Mouse (Mus musculus): ENCODE measurements around the gene Fat4.

The Fat4 gene

DNA sequence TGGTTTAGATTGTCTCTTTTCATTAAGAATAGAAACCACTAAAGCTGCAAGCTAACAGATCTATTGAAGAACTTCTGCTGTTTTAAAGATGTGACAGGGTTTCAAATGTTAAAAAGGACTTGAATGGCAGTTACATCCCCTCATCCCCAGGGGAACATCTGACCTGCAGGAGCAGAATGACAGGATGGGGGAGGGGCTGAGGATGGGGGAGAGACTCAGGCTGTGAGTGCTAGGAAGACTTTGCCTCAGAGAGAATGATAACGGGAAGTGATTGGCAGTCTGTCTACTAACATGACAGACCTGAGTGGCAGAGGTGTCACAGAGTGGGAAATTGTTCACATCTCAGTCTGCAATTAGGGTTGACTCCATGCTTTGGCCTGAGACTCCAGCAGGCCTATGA is 14.1 kb downstream of the Fat4 start:
- in situ Hi-C loops (cut with MboI, MseI), result no loop called here

DNA sequence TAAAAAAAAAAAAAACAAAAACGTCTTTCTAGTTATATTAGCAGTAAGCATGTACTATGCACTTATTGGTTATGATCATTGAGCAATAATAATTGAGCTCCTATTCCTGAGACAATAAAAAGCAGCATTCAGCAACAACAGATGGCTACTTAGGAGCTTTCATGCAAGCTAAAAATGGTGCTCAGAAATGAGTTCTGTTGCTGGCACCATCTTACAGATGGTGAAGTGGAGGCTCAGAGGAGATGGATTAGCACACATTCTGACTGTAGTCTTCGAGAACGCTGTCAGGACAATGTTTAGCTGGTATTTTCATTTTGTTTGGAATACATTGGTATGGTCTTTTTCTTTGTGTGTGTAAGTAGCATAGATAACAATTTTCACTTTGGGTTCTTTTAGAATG is 20.1 kb downstream of the Fat4 start:
- in situ Hi-C loops (cut with MboI, MseI), result no loop called here

DNA sequence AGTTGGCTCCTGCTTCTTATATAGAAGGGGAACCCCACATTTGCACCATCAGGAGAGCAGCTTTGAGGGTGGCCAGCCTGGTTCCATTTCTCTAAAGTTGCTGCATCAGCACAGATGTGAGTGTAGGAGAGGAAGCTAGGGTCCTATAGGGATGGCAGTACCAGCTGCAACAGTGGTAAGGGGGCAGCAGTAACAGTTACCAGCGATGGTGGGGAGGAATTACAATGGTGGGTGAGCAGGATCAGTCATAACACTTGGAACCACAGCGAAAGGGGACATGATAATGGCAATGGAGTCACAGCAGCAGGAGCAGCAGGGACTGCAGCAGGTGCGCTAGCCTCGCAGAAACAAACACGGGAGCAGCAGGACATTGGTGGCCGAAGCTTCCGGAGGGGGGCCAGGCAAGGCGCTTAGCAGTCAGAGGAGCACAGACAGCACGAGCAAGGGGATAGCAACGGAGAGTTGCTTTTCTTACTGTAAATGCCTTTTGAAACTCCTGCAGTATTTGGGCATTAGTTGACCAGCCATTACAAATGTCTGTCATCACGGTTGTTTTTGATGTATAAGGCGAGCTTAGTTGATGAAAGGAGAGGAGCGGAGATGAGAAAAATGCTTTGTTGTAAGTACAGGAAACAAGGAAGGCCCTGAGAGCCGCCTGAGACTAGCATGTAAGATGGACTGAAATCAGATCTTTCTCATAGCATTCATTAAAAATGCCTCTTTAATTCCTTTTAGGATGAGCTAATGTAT is 21.1 kb downstream of the Fat4 start:
- in situ Hi-C loops (cut with MboI, MseI), result no loop called here

DNA sequence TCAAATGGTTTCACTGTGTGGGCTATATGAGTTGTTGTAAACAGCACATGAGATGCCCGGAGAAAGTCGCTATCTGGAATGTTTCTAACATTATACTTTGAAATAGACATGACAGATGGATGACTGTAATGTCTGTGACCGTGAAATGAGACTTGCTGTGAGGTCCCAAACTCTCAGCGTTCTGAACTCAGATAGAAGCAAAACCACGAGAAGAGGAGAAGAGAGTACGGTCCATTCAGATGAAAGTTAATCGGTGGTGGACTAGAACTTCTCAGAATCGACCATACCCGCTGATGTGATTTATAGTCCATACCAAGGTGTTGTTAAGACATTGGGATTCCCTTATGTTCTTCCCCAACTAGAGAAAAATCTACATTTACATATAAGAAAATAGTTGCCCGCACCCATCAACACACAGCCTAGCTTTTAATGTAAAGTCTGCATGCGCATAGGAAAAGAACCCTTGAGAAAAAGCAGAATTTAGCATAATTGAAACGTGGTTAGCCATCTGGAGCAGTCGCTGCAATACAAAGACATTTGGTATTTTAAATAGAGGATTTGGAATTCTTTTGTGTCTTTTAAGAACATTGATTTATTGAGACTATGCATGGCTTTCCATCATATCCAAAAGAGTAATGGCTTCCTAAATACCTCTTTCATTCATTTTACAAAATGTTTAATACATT is 21.8 kb downstream of the Fat4 start:
- in situ Hi-C loops (cut with MboI, MseI), result no loop called here

DNA sequence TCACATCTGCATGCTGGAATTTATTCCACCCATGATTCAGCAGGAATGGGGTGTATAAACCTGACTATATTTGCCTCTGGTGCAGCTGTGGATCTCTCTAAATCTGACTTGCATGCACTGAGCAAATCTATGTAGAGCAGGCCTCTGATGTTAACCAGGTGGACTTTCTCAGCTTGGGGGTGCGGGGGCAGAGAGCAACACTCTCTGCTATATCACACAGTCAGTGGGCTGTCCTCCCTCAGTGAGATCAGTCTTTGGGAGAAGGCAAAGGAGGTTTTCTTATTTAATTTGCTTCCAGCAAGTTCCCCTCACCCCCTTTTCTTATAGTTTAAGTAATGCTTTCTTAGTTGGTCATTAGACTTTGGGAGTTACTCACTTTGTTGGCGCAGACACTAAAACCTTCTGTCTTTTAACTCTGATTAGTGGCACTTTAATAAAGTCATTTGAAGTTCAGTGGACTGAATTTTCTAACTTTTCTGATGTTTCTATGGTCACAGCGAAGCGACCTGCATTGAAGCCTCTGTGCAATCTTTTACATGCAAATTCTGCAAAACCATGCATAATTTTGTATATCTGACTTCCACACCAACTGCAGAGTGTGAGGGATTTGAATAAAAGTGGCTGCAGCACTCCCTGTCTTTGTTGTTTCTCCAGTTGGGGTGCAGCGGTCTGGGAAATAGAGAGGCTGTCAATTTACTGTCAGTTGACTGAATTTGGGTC is 26.2 kb downstream of the Fat4 start:
- in situ Hi-C loops (cut with MboI, MseI), result no loop called here

DNA sequence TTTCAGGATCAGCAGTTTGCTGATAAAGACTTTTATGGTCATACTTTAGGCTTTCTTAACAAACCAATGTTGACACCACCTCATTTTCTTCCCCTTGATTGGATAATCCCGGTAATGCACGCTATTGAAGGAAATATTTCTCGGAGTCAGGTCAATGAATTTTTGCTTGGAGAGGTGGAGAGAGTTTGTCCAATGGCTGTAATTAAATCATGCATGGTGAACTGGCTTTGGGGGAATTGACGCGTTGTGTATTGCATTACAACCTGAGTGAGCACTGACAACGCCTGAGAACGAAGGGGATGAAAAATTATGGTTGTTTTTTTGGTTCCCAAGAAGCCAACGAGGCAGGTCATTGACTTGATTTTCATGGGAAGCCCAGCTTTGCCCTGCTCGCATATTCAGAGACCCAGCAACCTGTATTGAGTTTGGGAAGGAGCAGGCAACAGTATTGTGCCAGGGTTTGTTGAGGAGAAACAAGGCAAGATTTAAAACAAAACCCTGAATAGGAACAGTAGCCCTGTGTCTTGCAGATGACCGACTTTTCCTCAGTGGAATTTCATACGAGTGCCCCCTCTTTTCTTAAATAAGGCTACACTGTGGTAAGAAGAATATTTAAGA is 26.9 kb downstream of the Fat4 start:
- in situ Hi-C loops (cut with MboI, MseI), result no loop called here

DNA sequence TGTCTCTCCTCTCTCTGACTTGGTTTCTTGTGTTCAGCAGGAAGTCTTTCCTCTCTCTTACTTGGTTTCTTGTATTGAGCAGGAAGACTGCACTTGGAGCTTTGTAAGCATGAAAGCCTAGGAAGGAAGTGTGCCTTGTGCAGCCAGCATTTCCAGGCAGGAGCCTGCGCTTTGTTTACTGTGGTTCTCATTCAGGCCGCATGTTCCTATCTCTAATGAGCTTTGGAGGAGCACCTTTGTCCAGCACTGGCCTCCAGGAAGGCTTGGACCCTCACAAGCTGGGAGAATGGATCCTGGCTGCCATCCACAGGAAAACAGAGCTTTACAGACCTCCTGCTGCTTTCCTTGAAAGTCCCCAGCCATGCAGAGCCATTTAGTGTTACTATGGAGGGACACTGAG is 32.2 kb downstream of the Fat4 start:
- in situ Hi-C loops (cut with MboI, MseI), result no loop called here

DNA sequence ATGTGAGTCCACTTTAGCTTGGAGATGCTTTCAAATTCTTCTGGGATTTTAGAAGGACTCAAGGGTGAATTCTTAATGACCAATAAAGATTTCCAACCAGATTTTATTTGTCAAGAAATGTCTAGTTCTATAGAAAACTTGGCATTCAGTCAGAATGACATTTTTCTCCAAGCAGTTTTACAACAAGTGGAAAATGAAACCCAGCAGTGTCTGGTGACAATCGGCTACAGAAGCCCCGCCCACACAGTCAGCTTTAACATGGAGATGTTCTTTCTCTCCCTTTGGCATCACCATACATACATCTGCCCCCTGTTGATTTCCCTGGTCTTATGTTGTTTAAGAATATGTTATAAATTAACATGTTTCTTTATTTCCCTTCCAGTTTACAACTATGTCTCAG is 34.3 kb downstream of the Fat4 start:
- in situ Hi-C loops (cut with MboI, MseI), result no loop called here

DNA sequence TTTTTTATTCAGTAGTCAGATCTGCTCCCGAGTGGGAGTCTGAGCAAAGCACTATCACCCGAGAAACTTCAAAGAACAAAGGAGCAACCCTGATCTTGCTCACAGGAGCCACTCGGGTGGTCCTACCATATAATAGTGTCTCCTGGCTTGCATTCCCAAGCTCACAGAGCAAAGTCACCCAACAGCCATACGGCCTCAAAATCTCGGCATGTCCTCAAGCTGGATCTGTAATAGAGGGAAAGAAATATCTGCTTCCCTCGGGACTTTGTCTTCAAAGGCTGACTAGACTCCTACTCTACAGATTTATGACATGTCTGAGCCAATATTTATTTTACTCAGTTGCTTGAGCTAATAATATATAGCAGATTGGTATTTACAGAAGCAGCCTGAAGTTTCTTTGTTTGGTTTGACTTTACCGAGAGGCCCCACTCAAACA is 36.5 kb downstream of the Fat4 start:
- in situ Hi-C loops (cut with MboI, MseI), result no loop called here

DNA sequence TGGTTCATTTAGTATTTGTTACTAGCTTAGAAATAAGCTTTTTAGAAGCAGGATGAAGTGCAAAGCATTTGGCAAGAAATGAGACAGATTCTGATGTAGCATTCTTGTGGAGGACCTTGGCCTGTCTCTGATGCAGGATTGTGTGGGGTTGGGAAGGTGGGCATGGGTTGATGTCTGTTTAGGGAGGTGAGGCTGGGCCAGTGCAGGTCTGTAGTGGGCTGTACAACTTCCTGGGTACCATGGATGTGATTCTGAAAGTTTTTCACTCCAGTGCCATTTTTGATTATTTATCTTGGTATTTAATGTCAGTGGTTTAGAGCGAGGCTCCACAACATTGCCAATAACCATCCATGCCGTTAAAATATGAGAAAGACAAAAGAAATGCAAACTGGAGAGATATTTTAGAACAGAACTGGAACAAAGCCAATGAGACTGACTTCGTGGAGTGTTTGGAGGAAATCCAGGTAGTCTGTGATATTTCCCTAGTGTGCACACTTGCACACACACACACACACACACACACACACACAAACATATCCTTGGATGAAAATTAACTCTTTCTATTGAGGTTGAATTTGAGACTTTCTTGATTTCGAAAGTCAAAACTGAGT is 41.4 kb downstream of the Fat4 start:
- in situ Hi-C loops (cut with MboI, MseI), result no loop called here

DNA sequence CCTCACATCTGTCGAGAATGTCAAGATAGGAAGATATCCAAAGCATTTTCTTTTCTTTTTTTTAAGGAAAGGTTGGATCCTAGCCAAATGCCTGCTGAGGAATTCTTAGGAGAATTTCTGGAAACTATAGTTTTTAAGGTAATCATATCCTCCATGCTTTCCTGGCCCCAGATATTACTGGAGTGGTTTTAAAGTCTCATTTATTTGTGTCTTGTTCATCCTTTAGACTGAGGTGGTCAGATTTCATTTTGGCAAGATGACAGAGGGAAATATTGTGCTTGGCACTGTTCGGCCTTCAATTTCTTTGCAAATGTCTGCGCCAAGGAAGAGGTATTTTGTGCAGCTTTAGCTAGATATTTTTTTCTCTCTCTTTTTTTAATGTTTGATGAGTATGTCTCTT is 42.0 kb downstream of the Fat4 start:
- in situ Hi-C loops (cut with MboI, MseI), result no loop called here

DNA sequence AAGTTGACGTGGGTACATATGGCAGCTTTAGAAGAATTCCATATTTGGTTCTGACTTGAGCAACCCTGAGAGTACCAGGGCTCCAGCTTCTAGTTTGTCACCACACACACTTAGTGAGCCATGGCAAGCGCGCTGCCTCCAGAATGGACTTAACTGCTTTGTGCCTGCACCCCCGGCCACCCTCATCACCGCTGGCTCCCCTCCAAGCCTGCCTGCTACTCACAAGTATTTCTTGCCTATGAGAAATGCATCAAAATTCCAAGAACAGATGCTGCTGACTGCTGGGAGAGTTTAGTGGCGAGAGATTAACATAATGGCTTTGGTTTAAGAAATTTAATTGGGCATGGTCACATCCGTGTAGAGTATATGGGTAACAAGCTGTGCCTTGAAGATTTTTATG is 48.0 kb downstream of the Fat4 start:
- in situ Hi-C loops (cut with MboI, MseI), result no loop called here

DNA sequence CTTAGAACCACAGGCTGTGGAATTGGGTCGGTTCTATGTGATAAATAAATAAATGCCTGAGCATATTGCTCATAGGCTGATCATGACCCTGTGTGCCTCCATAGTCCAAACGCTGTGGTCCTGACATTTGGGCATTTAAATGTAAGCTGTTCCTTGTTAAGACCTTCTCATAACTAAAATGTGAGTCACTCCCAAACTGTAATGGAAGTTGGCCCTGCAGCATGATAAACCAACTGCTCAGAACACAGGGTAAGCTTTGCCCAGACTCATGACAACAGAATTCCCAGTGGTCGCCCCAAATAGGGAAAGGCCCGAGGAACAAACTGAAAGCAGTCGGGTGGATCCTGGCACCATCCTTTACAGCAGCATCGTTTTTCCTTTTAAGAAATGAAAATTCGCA is 49.7 kb downstream of the Fat4 start:
- in situ Hi-C loops (cut with MboI, MseI), result no loop called here

DNA sequence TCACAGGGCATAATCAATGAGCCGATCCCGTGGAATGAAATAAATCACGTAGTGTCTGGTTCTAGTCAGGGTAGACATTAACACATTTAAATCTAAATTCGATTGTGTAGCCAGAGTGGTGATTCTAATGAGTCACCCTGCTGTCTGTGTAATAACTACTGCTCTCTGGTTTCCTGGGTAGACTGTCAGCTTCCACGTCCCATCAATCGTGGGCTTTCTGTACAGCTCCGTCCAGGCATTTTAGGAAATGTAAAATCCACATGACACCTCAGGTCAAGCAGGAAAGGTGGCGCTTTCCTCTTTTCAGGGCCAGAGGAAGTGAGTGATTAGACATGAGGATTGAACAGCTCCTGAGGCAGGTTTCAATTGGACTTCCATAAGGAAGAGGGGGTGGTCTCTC is 50.4 kb downstream of the Fat4 start:
- in situ Hi-C loops (cut with MboI, MseI), result no loop called here

DNA sequence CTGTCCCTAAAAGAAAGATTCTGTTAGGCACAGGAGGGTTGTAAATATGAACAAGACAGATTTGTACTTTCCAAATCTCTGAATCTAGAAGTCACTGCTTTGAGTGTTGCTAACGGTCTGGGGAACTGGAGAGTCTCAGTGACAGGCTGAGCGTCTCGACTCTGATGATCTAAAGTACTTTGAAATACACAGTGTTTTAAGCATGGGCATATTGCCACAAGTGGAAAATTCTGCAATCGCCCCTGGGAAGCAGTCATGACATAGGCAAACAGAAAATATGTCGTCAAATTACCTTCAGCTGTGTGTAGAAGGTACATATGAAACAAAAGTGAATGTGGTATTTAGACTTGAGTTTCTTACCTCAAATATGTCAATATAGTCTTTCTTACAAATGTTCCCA is 51.4 kb downstream of the Fat4 start:
- in situ Hi-C loops (cut with MboI, MseI), result no loop called here

DNA sequence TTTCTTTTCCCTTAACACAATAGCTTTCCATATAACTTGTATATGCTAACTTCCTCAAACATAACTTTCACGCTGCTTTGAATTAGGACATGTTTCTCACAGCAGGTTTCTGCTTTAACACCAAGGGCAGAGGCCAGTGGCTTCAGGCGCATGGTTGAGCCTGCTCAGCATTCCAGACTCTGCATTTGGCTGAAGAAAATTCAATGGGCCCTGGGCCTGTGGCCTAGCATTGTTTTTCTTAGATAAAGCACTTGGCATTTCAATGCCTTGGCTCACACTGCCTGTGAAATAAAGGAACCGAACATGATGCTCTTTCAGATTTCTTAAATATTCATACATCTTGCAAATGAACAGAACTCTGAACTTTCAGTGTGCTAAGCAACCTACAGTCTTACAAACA is 52.8 kb downstream of the Fat4 start:
- in situ Hi-C loops (cut with MboI, MseI), result no loop called here

DNA sequence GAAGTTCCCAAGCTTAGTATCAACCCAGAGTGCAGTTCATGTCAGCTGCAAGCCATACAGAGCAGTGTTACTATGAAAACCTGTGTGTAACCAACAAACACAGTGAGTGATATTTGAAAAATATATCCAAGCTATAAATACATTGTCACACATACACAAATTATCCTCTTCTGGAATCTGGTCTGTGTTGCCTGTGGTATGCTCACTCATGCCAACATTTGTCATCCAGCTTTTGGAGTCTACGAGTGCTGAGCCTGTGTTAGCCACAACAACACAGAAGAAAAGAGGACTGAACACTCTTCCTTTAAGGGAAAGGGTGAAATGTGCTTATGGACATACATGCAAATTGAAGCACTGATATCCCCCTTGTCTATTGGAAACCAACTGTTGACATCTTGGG is 53.6 kb downstream of the Fat4 start:
- in situ Hi-C loops (cut with MboI, MseI), result no loop called here

DNA sequence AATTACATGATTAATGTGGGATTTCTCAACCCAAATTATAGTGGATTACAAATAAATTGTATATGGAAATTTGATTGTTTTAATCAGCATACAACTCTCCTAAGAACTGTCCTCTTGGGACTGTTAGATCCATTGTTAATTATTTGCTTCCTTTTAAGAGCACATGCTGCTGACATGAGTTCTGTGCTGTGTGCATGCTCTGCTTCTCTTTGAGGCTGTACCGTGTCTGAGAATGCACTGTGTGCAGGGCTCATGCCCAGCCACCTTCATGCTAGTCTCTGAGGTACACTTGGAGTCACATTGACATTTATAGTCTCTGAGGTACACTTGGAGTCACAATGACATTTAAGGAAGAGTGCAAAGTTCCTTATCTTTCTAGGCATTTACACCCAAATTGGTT is 58.4 kb downstream of the Fat4 start:
- in situ Hi-C loops (cut with MboI, MseI), result no loop called here

DNA sequence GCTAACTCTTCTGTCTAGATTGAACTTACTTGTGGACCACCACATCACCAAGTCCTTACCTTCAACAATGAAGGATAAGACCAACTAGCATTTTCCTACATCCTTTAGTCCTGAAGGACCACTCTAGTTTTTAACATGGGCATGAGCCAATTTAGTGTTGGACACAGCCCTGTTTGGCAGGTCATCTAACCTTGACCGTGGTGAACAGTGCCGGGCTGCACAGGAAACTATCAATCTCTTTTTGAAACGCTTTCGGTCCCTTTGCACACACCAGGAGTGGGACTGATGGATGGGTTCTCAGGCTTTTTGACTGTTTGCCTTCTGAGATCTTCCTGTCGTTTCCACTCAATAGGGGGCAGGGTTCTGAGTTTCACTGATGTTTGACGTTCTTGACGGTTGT is 61.0 kb downstream of the Fat4 start:
- in situ Hi-C loops (cut with MboI, MseI), result no loop called here

DNA sequence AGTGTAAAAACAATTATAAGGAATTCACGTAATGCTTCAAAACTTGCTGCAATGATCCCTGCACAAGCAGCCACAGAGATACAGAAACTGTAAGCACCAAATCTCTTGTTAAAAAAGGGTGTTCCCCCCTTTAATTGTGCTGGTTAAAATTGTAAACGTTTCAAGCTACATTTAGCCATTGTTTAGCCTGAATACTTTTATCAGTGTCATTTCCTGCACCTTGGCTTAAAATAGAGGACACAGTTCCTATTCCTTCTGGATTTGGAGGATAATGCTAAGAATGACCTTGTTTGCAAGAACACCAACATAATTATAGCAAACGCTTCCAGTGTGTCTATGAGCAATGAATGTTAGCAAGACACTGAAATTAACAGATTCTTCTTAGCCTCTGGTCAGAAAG is 65.9 kb downstream of the Fat4 start:
- in situ Hi-C loops (cut with MboI, MseI), result no loop called here

DNA sequence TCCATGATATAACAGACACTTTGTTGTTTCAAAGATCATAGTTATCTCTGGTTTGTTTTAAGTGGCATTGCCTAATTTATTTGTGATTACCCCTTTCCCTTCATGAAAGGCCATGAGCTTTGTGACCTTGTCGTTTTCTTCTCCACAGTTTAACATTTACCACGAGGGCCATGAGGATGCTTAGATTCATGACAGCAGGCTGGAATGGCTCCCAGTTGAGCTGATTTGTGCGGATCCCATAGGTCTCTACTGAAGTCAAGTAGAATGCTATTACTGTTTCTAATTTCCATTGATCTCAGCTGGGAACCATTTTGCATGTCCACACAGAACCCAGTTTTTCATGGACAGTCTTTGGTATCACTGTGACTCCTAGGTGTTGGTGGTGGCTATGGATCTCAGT is 67.5 kb downstream of the Fat4 start:
- in situ Hi-C loops (cut with MboI, MseI), result no loop called here

DNA sequence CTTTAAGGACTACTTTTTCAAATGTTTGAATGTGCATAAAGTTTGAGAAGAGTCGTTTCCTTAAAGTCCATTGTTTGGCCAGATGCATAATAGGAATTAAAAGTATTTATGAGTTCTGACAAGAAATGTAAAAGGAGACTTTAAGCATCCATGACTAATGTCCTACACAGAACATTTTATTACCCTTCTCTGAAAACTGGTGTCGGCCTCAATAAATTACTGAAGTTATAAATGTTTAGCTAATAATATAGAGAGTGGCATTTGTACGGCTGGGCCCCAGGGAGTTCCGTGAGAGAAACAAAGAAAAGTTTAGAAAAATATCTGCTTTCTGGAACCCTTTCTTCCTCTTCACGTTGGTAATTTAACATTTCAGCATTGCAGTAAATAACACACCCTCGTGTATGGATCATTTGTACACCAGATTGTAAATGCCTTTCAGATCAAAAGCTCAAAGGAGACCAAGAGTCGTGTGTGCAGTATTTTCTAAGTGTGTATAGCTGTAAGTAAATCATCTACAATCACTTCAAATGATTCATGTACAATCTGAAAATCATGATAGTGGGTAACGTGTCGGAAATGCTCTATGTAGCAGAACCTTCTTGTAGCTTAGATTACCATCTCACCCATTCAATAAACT is 69.4 kb downstream of the Fat4 start:
- in situ Hi-C loops (cut with MboI, MseI), result no loop called here
